Mouse (Mus musculus) CH12.LX (cell line): ENCODE data around the gene Adamts3. TPM values are rescaled to one million over a fixed set of nuclear protein-coding genes. Genes with fewer than 3 reads are reported as not detected.

ENCODE experiments used
- DNase-seq: peaks from one replicate; pipeline ENCODE4 v3.0.0-alpha.2; 2013; ENCODE audit errors: extremely low read depth
- H3K27ac ChIP-seq: 2 replicates; pipeline ENCODE4 v1.5.1; 2012; ENCODE audit warnings: low read depth, mild to moderate bottlenecking, control low read depth, moderate library complexity; ENCODE audit not compliant: insufficient read depth
- H3K27me3 ChIP-seq: replicated peaks from 2 replicates; pipeline ENCODE3; 2012; ENCODE audit warnings: inconsistent platforms
- H3K36me3 ChIP-seq, 2 experiments: replicated peaks in 1 of 2; 2 replicates each; pipeline versions ENCODE3 to v1.6.1; 2012; ENCODE audit warnings: inconsistent platforms in 1 of 2, low read length in 1 of 2, mild to moderate bottlenecking in 1 of 2, mixed read lengths in 1 of 2, moderate library complexity in 1 of 2; ENCODE audit not compliant: control insufficient read depth in 1 of 2, insufficient read depth in 1 of 2
- H3K4me1 ChIP-seq, 2 experiments: 2 replicates each; pipeline ENCODE4 v1.6.1; 2012; ENCODE audit warnings: inconsistent platforms in 1 of 2, moderate library complexity in 1 of 2; ENCODE audit not compliant: insufficient read depth in 2 of 2, control insufficient read depth in 1 of 2
- H3K4me2 ChIP-seq: 2 replicates; pipeline ENCODE4 v1.6.1; 2012; ENCODE audit warnings: low read depth, mild to moderate bottlenecking, control low read depth; ENCODE audit not compliant: poor library complexity, insufficient read depth, severe bottlenecking
- H3K4me3 ChIP-seq, 3 experiments: fragments of 150-350 bp in 1 of 3; sonication (generic) in 1 of 3; replicated peaks in 1 of 3; 2 replicates each; pipeline versions ENCODE3 to v1.5.1; 2011 to 2012; ENCODE audit warnings: low read depth in 2 of 3, low read length in 2 of 3, mild to moderate bottlenecking in 2 of 3, moderate library complexity in 2 of 3, control low read depth in 1 of 3, improper control_type of control experiment in 1 of 3, inconsistent platforms in 1 of 3, mixed read lengths in 1 of 3; ENCODE audit not compliant: poor library complexity in 1 of 3
- H3K79me2 ChIP-seq: replicated peaks from 2 replicates; pipeline ENCODE4 v1.6.1; 2012; ENCODE audit warnings: mild to moderate bottlenecking, moderate library complexity; ENCODE audit not compliant: control insufficient read depth, poor library complexity, insufficient read depth, severe bottlenecking; ENCODE audit errors: extremely low read depth
- H3K9ac ChIP-seq: 2 replicates; pipeline ENCODE4 v1.6.1; 2012; ENCODE audit warnings: low read depth, mild to moderate bottlenecking, control low read depth, moderate library complexity; ENCODE audit not compliant: insufficient read depth
- H3K9me3 ChIP-seq: replicated peaks from 2 replicates; pipeline ENCODE3; 2012; ENCODE audit warnings: low read length, inconsistent platforms, mixed read lengths
- BHLHE40 ChIP-seq: IDR thresholded peaks from 2 replicates; pipeline ENCODE4 v1.6.1; 2011; ENCODE audit warnings: mild to moderate bottlenecking, low read depth, low read length, improper control_type of control experiment
- CHD1 ChIP-seq: IDR thresholded peaks from 2 replicates; pipeline ENCODE4 v1.6.1; 2012; ENCODE audit warnings: low read depth, low read length, improper control_type of control experiment, inconsistent platforms
- CTCF ChIP-seq, 2 experiments: IDR thresholded peaks in 1 of 2; conservative IDR thresholded peaks in 1 of 2; 2 replicates each; pipeline ENCODE4 v1.5.1; 2011 to 2012; ENCODE audit warnings: low read depth in 2 of 2, low read length in 2 of 2, improper control_type of control experiment in 1 of 2, inconsistent platforms in 1 of 2, mild to moderate bottlenecking in 1 of 2, moderate library complexity in 1 of 2
- E2F4 ChIP-seq: IDR thresholded peaks from 2 replicates; pipeline ENCODE4 v1.6.1; 2011; ENCODE audit warnings: low read depth, low read length, improper control_type of control experiment; ENCODE audit not compliant: insufficient replicate concordance
- EP300 ChIP-seq: IDR thresholded peaks from 2 replicates; pipeline ENCODE4 v1.6.1; 2011; ENCODE audit warnings: low read length, improper control_type of control experiment
- ETS1 ChIP-seq: conservative IDR thresholded peaks from 2 replicates; pipeline ENCODE4 v1.6.1; 2012; ENCODE audit warnings: low read depth, mild to moderate bottlenecking, inconsistent platforms, low read length, improper control_type of control experiment, moderate library complexity
- IRF4 ChIP-seq: IDR thresholded peaks from 2 replicates; pipeline ENCODE4 v1.6.1; 2014; ENCODE audit warnings: low read depth, mild to moderate bottlenecking, inconsistent platforms, low read length, improper control_type of control experiment
- MAFK ChIP-seq: IDR thresholded peaks from 2 replicates; pipeline ENCODE4 v1.6.1; 2011; ENCODE audit warnings: low read length, improper control_type of control experiment; ENCODE audit not compliant: insufficient replicate concordance
- MAX ChIP-seq: IDR thresholded peaks from 2 replicates; pipeline ENCODE4 v1.6.1; 2011; ENCODE audit warnings: low read length, improper control_type of control experiment
- MEF2A ChIP-seq: IDR thresholded peaks from 2 replicates; pipeline ENCODE4 v1.6.1; 2014; ENCODE audit warnings: low read depth, mild to moderate bottlenecking, inconsistent platforms, low read length, improper control_type of control experiment, borderline replicate concordance
- MXI1 ChIP-seq: IDR thresholded peaks from 2 replicates; pipeline ENCODE4 v1.6.1; 2011; ENCODE audit warnings: mild to moderate bottlenecking, low read depth, low read length, improper control_type of control experiment
- MYC ChIP-seq: IDR thresholded peaks from 2 replicates; pipeline ENCODE4 v1.6.1; 2011; ENCODE audit warnings: low read depth, mild to moderate bottlenecking, improper control_type of control experiment, low read length
- NELFE ChIP-seq: IDR thresholded peaks from 2 replicates; pipeline ENCODE4 v1.6.1; 2011; ENCODE audit warnings: low read depth, low read length, improper control_type of control experiment
- NRF1 ChIP-seq: IDR thresholded peaks from 2 replicates; pipeline ENCODE4 v1.6.1; 2014; ENCODE audit warnings: low read depth, mild to moderate bottlenecking, inconsistent platforms, low read length, improper control_type of control experiment, moderate library complexity
- PAX5 ChIP-seq: IDR thresholded peaks from 2 replicates; pipeline ENCODE4 v1.6.1; 2012; ENCODE audit warnings: low read length, inconsistent platforms, mixed read lengths
- POLR2AphosphoS2 ChIP-seq: IDR thresholded peaks from 2 replicates; pipeline ENCODE4 v1.6.1; 2011; ENCODE audit warnings: low read depth, low read length, improper control_type of control experiment
- RAD21 ChIP-seq: IDR thresholded peaks from 2 replicates; pipeline ENCODE4 v1.6.1; 2011; ENCODE audit warnings: low read depth, mild to moderate bottlenecking, low read length, improper control_type of control experiment, moderate library complexity
- RCOR1 ChIP-seq: conservative IDR thresholded peaks from 2 replicates; pipeline ENCODE4 v1.6.1; 2012; ENCODE audit warnings: low read depth, mild to moderate bottlenecking, inconsistent platforms, low read length, improper control_type of control experiment
- SIN3A ChIP-seq: IDR thresholded peaks from 2 replicates; pipeline ENCODE4 v1.6.1; 2012; ENCODE audit warnings: low read length, improper control_type of control experiment, inconsistent platforms
- SMC3 ChIP-seq: IDR thresholded peaks from 2 replicates; pipeline ENCODE4 v1.6.1; 2011; ENCODE audit warnings: low read depth, low read length, improper control_type of control experiment
- TBP ChIP-seq: conservative IDR thresholded peaks from 2 replicates; pipeline ENCODE4 v1.6.1; 2011; ENCODE audit warnings: low read depth, low read length, improper control_type of control experiment
- TCF12 ChIP-seq: IDR thresholded peaks from 2 replicates; pipeline ENCODE4 v1.6.1; 2014; ENCODE audit warnings: low read depth, mild to moderate bottlenecking, inconsistent platforms, low read length, improper control_type of control experiment
- UBTF ChIP-seq: IDR thresholded peaks from 2 replicates; pipeline ENCODE4 v1.6.1; 2012; ENCODE audit warnings: low read depth, mild to moderate bottlenecking, inconsistent platforms, low read length, improper control_type of control experiment, moderate library complexity
- USF2 ChIP-seq: conservative IDR thresholded peaks from 2 replicates; pipeline ENCODE4 v1.6.1; 2011; ENCODE audit warnings: low read depth, low read length, improper control_type of control experiment
- ZKSCAN1 ChIP-seq: IDR thresholded peaks from 2 replicates; pipeline ENCODE4 v1.6.1; 2012; ENCODE audit warnings: low read depth, inconsistent platforms, low read length, improper control_type of control experiment, borderline replicate concordance
- ZMIZ1 ChIP-seq: IDR thresholded peaks from 2 replicates; pipeline ENCODE4 v1.6.1; 2012; ENCODE audit warnings: low read depth, mild to moderate bottlenecking, inconsistent platforms, low read length, improper control_type of control experiment
- dilution Hi-C: fragments of 300-500 bp; cut with MboI; formaldehyde crosslinking; loops from 2 replicates; pipeline ENCODE4 v1.14.3; 2020; ENCODE audit warnings: low sequenced_read_pairs; ENCODE audit not compliant: extremely low pct_unique_long_range_greater_than_20kb, extremely low pct_ligation_motif_present
- in situ Hi-C: fragments of 300-500 bp; cut with MboI; formaldehyde crosslinking; loops from 3 replicates; pipeline ENCODE4 v1.14.3; 2019; ENCODE audit warnings: low sequenced_read_pairs, low pct_ligation_motif_present, low pct_unique_long_range_greater_than_20kb, mixed read lengths
- polyA plus RNA-seq: library from polyadenylated mRNA; unstranded; fragments of >175 nt; gene quantifications from 2 replicates; pipeline ENCODE4 v1.2.1, GENCODE M21; 2012; ENCODE audit warnings: low read depth; ENCODE audit not compliant: insufficient read length
- total RNA-seq, 2 experiments: library from RNA; depleted of rRNA; stranded (reverse); fragments of 300-350 nt in 1 of 2; fragments of >200 nt in 1 of 2; gene quantifications; 2 replicates each; pipeline ENCODE4 v1.2.3; 2012 to 2014

Adamts3 gene
- total and polyA plus RNA-seq, 3 experiments: not detected

GRCm38 (mm10) chr5:89778610-89779009 is 104.5 kb downstream of the Adamts3 start:
- H3K9ac ChIP-seq: no peak overlapping the region
- H3K27me3 ChIP-seq: no peaks in the 10 kb centered on the region
- no peak for TF ChIP-seq IRF4
- no peak for TF ChIP-seq BHLHE40
- no peak for TF ChIP-seq PAX5
- TF ChIP-seq RAD21: no peak
- TF ChIP-seq POLR2AphosphoS2: no peak
- no peak for TF ChIP-seq UBTF
- TF ChIP-seq NELFE: no peak
- TF ChIP-seq TBP: no peak
- TF ChIP-seq RCOR1: no peak
- no peak for TF ChIP-seq MAX
- TF ChIP-seq NRF1: no peak
- TF ChIP-seq USF2: no peak
- no peak for TF ChIP-seq ZMIZ1
- TF ChIP-seq E2F4: no peak
- TF ChIP-seq MEF2A: no peak
- H3K36me3 ChIP-seq: no peaks in the 10 kb centered on the region
- no peak for DNase-seq
- H3K4me2 ChIP-seq: no peak overlapping the region
- in situ Hi-C loops (no loop called here), dilution Hi-C loops (no loop called here)
- peaks cover 2% of the 10 kb centered on the region for H3K9me3 ChIP-seq
- H3K79me2 ChIP-seq: no peaks in the 10 kb centered on the region
- H3K4me3 ChIP-seq: no peak overlapping the region
- H3K4me1 ChIP-seq: no peaks in the 10 kb centered on the region
- H3K27ac ChIP-seq: no peak overlapping the region

GRCm38 (mm10) chr5:89777411-89777810 is 105.7 kb downstream of the Adamts3 start:
- in situ Hi-C loops (no loop called here), dilution Hi-C loops (no loop called here)
- no peak overlapping the region for H3K9ac ChIP-seq
- no peaks in the 10 kb centered on the region for H3K4me1 ChIP-seq
- no peak for DNase-seq
- peaks cover 2% of the 10 kb centered on the region for H3K9me3 ChIP-seq
- H3K27me3 ChIP-seq: no peaks in the 10 kb centered on the region
- no peaks in the 10 kb centered on the region for H3K36me3 ChIP-seq
- no peak overlapping the region for H3K4me2 ChIP-seq
- no peak for TF ChIP-seq ZMIZ1
- TF ChIP-seq NRF1: no peak
- TF ChIP-seq SIN3A: no peak
- no peak for TF ChIP-seq MAFK
- no peak for TF ChIP-seq SMC3
- no peak for TF ChIP-seq EP300
- no peak for TF ChIP-seq TCF12
- TF ChIP-seq ZKSCAN1: no peak
- no peak for TF ChIP-seq E2F4
- no peak for TF ChIP-seq MEF2A
- no peak for TF ChIP-seq MXI1
- no peak for TF ChIP-seq MYC
- no peak for TF ChIP-seq TBP
- no peak for TF ChIP-seq PAX5
- no peak for TF ChIP-seq CTCF (conservative IDR thresholded peaks at IDR 0.05 in 1 of 2, IDR thresholded peaks at IDR 0.05 in 1 of 2; ENCODE audit: low read depth in 2 of 2, low read length in 2 of 2)
- TF ChIP-seq RCOR1: no peak
- no peak for TF ChIP-seq MAX
- no peak for TF ChIP-seq ETS1
- TF ChIP-seq CHD1: no peak
- no peak for TF ChIP-seq UBTF
- no peak overlapping the region for H3K4me3 ChIP-seq
- no peak overlapping the region for H3K27ac ChIP-seq
- no peaks in the 10 kb centered on the region for H3K79me2 ChIP-seq
